Mouse (Mus musculus): ENCODE measurements at regions not wholly inside any gene's neighbourhood (a gene's known extent, or its start where the extent isn't known, plus 50 kb on each side); places are given as distances from the start of the nearest gene placed in this dataset.

DNA sequence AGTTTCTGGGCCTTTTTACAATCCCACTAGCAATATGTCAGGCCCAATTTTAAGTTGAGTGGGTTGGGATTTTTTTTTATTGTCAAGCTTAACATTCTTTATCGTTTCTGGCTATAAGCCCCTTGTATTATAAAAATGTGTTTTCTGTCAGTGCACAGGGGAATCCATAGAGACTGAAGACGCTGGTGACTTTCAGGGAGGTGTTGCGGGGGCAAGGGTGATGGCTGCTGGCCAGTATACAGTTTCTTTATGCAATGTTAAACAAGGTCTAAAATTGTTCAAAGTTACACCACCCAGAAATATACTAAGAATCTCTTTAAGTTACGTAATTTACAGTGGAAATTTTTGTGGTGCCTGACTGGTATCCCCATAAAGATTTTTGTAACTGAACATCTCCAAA is 85.9 kb downstream of the Erv3 start:
- TF ChIP-seq CTCF (IDR thresholded peaks at IDR 0.05; ENCODE audit: low read depth): no peak
- TF ChIP-seq EP300 (optimal IDR thresholded peaks at IDR 0.05): no peak

Measured in stomach, postnatal 0 days (tissue).